Mouse (Mus musculus) megakaryocyte, embryonic 14.5 days (primary cell): ENCODE measurements around the gene Zfp109.

Source experiments
- FLI1 ChIP-seq: IDR thresholded peaks from 2 replicates; pipeline ENCODE4 v1.6.1; 2012; ENCODE audit warnings: low read length, inconsistent platforms, mixed read lengths
- GATA1 ChIP-seq: IDR thresholded peaks from 3 replicates; pipeline ENCODE4 v1.6.1; 2012; ENCODE audit warnings: mixed read lengths, low read length, inconsistent platforms, borderline replicate concordance

DNA sequence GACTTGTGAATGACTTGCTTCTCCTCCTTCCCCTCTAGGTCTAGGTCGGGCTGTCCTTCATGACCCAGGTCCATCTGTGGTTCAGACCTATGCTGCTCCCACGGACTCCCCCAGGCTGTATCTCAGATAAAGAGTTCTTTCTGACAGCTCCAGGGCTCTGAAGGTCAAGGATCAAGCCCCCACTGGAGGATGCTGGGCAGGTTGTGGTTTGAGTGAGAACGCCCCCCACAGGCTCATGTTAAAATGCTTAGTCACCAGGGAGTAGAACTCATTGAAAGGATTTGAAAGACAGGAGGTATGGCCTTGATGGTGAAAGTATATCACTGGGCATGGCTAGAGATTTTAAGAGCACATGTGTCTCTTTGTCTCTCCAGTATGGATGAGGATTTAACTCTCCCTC is 31.9 kb upstream of the Zfp109 start:
- no peak for TF ChIP-seq GATA1
- TF ChIP-seq FLI1: no peak
